Mouse (Mus musculus): ENCODE results near the gene Tent5b.
"Not testable (repeated sequence)": the region's sequence is repeated elsewhere in the genome, so short reads cannot be mapped to it uniquely, and the experiment has no call there.

Gene Tent5b

DNA sequence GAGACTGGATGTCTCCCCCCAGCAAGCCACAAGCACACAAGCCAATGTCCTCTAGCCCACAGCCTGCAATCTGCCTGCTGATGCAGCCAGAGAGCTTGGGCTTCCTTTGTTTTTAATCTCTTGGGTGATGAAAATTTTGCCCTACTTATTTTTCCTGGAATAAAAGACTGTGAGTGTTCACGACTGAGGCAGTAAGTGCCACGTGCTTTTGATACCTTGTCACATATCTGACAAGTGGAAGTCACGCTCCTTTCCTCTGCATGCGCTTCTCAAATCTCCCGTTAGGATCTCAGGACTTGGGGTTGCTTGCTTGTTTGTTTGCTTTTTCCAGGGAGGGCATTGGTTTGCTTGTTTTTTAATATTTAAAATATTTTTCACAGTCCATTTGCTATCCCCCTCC, 24.4 kb downstream of the Tent5b start:
- no peak for DNase-seq

DNA sequence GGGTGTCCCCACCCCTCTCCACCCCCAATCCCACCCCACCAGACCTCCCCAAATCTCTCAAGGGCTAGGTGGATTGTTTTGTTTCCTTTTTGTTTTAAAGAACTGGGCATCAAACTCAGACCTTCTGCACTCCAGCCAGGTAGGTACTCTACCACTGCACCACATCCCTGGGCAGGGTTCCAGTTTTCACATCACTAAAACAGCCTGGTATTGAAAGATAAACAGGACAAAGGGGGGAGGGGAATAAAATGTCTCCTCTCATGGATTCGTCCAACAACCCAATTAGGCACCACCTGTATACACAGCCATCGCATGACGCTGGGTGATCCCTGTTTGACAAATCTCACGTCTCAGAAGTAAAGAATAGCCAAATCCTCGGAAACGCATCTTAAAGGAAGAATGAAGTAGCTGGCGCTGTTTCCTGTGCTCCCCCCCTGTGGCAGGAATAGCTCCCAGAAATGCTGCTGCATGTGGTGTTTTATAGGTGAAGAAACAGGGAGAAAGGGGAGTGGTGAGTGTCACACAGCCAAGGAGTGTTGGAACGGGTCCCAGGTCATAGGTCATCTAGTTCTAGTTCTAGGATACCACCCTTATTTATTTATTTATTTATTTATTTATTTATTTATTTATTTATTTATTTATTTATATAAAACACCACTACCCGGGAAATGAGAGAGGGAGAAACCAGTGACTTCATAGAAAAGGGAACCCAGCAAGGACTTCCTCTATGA, 25.0 kb downstream of the Tent5b start:
- DNase-seq: no peak

DNA sequence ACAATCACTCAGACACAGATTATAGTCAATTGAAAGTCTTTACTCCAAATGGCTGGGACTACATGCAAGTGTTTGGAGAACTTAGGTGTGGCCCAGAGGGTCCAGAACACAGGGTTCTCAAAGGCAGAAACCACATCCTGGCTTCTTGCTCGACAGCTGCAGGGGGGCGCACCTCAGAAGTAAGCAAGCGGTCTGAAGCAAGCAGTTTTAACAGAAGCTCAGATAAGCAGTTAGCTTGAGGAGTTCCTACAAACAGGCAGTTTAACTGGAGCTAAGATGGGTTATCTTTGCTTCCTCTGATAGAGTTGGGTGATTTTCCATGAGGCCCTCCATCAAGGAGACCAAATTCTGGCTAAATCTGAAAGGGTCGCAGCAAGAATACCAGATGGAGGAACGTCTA, 26.6 kb downstream of the Tent5b start:
- DNase-seq: no peak

DNA sequence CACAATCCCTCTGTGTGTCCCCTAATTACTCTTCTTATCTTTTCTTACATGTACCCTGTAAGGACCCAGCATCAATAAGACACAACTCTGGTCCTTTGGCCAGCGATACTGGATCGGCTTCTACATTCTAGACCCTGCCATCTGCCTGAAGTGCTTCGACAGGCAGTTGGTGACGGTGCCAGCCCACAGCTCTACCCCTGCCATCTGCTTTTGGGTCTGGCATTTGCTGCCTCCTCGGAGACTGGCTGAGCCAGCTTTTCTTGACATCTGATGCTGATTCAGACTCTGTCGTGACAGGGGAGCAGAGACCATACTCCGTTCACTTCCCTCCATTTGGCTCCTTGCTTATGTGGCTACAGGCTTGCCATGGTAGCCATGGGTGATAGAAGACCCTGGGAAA, 29.1 kb downstream of the Tent5b start:
- DNase-seq: no peak

DNA sequence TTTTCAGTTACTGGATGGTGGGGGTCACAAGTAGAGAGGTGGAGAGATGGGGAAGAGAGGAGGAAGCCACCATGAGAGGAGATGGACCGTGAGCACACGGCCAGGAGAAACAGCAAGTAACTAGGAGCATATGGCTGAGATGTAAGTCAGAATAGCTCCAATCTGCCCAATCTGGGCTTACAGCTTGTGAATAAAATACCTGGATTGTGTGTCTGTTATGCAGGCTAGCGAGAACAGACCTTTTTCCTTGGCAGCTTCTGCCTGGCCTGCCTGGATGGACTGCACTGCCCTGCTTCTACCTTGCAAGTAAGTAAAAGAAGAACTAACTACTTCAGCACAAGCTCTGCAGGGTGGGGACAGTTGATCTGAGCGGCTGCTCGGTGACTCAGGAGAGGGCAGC, 31.1 kb downstream of the Tent5b start:
- no peak for DNase-seq

DNA sequence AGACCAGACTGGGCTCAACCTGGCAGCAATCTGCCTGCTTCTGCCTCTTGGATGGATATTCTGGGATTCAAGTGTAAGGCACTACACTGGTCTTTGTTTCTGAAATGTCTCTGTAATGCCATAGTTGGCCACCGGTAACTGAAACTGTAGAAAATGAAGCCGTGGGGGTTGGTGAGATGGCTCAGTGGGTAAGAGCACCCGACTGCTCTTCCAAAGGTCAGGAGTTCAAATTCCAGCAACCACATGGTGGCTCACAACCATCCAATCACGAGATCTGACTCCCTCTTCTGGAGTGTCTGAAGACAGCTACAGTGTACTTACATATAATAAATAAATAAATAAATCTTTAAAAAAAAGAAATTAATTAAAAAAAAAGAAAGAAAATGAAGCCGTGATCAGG, 32.6 kb downstream of the Tent5b start:
- DNase-seq: not testable (repeated sequence)

DNA sequence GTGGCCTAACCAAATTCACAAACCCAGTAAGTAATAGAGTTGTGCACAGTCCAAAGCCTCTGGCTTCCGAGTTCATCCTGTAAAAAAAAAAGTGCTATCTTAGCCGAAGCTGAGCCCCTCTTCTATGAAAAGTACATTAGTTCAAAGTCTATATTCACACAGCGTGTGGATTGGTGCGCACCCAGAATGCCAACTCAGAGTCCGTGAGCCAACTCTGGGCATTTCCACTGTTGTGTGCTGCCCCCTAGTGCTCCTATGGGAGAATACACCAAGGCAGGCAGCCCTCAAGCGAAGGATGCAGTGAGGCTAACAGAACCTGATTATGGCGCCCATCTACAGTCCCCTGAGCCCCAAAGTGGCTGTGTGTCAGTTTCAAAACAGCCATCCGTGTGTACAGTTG, 33.0 kb downstream of the Tent5b start:
- DNase-seq: peak; percentile 62

DNA sequence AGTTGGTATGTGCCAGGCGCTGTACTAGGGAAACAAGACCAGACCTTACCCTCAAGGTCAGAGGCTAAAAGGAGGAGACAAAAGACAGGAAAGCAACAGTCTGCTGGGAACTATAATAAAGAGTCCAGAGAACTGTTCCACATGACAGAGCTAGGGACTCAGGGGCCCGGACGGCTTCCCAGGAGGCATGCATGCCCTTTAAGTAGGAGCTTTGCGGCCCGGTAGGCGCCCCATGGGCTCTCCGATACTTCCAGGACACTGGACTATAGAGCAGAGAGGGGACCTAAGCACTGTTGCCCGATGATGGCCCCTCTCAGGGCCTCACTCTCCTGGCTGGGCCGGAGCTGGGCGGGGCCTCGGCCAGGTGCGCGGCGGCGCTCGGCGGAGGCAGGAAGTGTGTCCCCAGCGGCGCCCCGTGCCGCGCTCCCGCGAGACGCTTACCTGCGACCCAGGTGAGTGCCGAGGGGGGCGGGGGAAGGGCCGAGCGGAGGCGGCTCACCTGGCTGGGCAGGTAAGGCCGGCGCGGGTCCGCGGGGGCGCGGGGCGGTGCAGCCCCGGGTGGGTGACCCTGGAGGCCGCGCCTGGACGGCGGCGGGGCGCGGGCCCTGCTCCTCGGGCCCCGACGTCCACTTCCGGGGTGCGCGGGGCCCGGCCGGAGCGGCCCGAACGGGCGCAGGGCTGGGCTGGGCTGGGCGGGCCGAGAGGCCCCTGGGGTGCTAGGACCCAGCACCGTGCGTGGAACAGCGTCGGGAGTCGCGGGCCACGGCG, 38.9 kb downstream of the Tent5b start, which contains the start of gene Kdf1:
Gene Kdf1 (plus strand): TSS at position 363 of the 768 bp plus-strand sequence.
- DNase-seq: peak; percentile 11

DNA sequence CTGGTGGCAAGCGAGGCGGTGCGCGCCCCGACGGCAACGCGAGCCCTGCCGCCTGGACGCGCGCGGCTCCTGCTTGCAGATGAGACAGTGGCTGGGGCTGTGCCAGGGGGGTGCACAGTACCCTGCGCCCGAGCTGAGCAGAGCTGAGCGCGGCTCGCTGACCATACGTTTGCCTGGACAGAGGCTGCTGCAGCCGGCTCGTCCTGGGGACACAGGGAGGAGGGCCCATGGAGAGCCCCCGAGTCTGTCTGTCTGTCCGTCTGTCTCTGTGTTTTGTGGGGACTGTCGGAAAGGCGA, 39.4 kb downstream of the Tent5b start:
- no peak for DNase-seq

DNA sequence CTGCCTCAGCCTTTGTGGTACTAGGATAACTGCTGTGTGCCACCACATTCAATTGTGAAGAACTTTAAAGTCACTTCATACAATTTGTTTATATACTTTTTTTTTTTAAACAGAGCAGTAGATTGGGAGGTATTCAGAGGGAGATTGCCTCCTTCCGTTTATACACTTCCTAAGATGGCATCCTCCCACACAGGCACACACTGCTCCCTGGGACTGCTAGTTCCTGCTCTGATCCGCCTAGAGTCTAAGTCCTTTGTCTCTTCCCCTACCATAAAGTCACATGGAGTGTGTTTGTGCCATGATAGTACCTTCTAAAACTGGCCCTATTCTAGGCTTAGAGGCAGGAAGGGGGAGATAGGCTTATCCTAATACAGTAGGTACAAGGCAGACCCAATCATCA, 41.6 kb downstream of the Tent5b start:
- DNase-seq: no peak

DNA sequence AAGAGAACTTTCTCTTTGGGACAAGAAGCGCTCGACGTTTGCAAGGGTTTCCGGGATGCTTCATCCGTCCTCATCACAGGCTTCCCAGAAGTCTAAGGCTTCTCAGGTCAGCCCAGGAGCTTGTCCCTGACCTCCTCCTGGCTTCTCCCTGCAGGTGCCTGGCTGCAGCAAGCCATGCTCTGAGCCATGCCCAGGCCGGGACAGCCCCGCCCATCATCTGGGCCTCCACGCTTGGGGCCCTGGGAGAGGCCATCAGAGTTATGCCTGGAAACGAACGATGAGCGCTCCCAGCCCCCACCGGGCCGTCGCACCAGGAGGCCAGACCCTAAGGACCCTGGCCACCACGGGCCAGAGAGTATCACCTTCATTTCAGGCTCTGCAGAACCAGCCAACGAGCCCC, 47.9 kb downstream of the Tent5b start:
- DNase-seq: no peak

DNA sequence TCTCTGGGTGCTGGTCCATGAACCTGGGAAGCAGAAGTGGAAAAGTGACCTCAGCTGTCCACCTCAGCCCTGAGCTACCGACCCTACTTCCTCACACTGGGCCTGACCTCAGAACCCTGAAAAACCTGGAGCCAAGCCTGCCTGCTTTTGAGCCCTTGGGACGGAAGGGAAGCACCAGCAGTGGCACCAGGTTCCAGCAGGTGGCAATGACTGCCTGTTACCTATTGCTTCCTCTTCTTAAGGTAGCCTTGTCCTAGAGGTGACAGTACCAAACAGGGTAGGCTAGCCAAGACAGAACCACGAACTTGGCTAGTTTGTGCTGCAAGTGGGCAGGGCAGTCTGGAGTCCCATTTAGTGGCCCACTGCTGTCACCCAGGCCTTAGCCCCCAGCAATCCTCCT, 52.8 kb downstream of the Tent5b start:
- no peak for DNase-seq

DNA sequence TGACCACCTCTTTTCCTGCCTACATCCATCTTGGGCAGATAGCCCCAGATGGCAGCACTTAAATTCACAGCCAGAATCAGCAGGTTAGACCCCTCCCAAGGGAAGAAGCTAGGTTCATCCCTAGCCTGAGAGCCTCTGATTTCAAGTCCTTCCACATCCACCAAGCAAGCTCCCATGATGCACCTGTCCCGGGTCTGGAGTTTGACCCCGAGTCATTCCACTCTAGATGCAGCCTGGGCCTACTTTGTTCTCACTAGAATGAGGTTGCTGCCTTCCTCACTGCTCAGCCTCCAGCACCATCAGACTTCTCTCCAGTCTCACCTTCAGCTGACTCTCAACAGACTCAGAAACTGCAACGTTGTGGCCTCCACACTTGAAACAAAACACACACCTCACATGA, 56.1 kb downstream of the Tent5b start:
- no peak for DNase-seq

DNA sequence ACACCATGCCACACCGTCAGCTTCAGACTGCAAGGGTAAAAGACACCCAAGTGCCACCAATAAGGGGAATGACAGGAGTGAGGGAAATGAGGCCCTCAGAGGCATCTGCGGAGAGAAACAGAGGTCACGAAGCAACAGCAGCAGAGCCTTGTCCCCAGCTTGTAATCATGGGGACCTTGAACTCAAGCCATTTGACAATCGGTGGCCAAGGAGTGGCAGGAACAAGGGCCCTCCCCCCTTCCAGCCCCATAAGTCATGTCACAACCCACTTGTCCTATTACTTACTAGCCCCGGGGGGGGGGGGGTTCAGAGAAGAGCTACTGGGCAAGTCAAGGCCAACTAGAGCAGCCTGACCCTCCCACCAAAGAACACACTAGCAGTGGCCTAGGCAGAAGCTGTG, 56.7 kb downstream of the Tent5b start:
- no peak for DNase-seq

Measured in liver (tissue).